Mouse (Mus musculus) heart, postnatal 0 days (tissue): ENCODE results near the gene Sema6c.

Source experiments
- CTCF ChIP-seq: IDR thresholded peaks from 2 replicates; pipeline ENCODE4 v1.5.1; 2016; ENCODE audit warnings: antibody characterized with exemption, control low read depth, low read depth
- EP300 ChIP-seq: IDR thresholded peaks from 2 replicates; pipeline ENCODE4 v1.6.1; 2016; ENCODE audit warnings: antibody characterized with exemption, low read depth

DNA sequence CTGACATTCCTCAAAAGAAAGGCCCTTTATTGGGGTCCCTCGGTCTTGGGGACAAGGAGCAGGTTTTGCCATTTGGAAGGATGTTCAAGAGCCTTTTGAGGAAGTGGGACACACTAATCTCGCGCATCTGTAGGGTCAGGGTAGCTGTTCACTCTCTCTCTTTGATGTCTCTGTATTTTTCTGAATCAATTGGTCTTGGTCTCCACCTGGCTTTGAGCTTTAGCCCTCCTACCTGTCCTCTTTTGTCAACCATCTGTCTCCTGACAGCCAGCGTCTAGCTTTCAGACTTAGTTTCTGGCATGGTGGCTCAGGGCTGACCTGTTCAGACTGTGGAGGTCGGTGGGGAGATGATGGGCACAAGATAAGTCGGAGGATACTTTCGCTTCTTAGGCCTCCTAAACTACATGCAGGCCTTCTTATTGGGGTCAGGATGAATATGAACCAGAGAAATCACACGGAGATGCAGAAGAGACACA, 708 bp upstream of the Sema6c start:
- no peak for TF ChIP-seq CTCF
- no peak for TF ChIP-seq EP300
